Mouse (Mus musculus): ENCODE measurements around the gene Gm5286. TPM values are rescaled to one million over a fixed set of nuclear protein-coding genes. Genes with fewer than 3 reads are reported as not detected.

The Gm5286 gene
- polyA plus RNA-seq (2014; fragmentation: Illumina TruSeq; extraction: RNeasy Lipid Tissue Mini Kit (QIAGEN cat#74804); ENCODE audit: low read depth, low replicate concordance) = not detected

DNA sequence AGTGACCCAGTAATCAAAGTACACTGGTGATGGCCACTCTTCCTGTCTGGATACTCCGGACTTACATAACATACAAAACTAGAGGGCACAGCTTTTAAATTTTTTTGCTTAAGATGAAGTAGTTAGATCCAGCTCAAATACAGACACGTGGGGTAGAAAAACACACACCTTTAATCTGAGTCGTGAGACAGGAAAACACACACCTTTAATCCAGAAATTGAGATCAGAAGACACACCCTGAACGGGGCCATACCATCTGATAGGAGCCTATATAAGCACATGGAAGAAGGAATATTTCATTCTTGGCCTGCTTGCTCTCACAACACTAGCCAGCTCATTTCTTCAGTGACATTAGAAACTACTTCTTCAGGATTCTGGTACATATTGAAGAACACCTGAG is at the start of gene Gm5286:
Gm5286 (plus strand) TSS at position 301 of the 400 bp plus-strand sequence.

DNA sequence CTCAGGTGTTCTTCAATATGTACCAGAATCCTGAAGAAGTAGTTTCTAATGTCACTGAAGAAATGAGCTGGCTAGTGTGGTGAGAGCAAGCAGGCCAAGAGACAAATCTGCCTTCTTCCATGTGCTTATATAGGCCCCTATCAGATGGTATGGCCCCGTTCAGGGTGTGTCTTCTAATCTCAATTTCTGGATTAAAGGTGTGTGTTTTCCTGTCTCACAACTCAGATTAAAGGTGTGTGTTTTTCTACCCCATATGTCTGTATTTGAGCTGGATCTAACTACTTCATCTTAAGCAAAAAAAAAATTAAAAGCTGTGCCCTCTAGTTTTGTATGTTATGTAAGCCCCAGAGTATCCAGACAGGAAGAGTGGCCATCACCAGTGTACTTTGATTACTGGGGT is 18.4 kb upstream of the Gm5286 start, which contains the start of gene Gm10696:
Gm10696 (minus strand) TSS at position 101 of the 400 bp plus-strand sequence.

Other genes starting within 250 kb of the Gm5286 start
- not detected for gene Tdpoz5, start 235.4 kb upstream of the Gm5286 start, polyA plus RNA-seq (2014; fragmentation: Illumina TruSeq; extraction: RNeasy Lipid Tissue Mini Kit (QIAGEN cat#74804); ENCODE audit: low read depth, low replicate concordance)
- not detected for gene Gm9125, start 141.8 kb upstream of the Gm5286 start, polyA plus RNA-seq (2014; fragmentation: Illumina TruSeq; extraction: RNeasy Lipid Tissue Mini Kit (QIAGEN cat#74804); ENCODE audit: low read depth, low replicate concordance)
- not detected for gene Gm10697, start 124.1 kb upstream of the Gm5286 start, polyA plus RNA-seq (2014; fragmentation: Illumina TruSeq; extraction: RNeasy Lipid Tissue Mini Kit (QIAGEN cat#74804); ENCODE audit: low read depth, low replicate concordance)
- gene Gm10696, start 18.5 kb upstream of the Gm5286 start, polyA plus RNA-seq (2014; fragmentation: Illumina TruSeq; extraction: RNeasy Lipid Tissue Mini Kit (QIAGEN cat#74804); ENCODE audit: low read depth, low replicate concordance) = not detected
- gene Gm4778, start 67.3 kb downstream of the Gm5286 start, polyA plus RNA-seq (2014; fragmentation: Illumina TruSeq; extraction: RNeasy Lipid Tissue Mini Kit (QIAGEN cat#74804); ENCODE audit: low read depth, low replicate concordance) = not detected
- gene Them4, start 113.4 kb downstream of the Gm5286 start, polyA plus RNA-seq (2014; fragmentation: Illumina TruSeq; extraction: RNeasy Lipid Tissue Mini Kit (QIAGEN cat#74804); ENCODE audit: low read depth, low replicate concordance) = 64.1 TPM
- not detected for gene Them5, start 145.4 kb downstream of the Gm5286 start, polyA plus RNA-seq (2014; fragmentation: Illumina TruSeq; extraction: RNeasy Lipid Tissue Mini Kit (QIAGEN cat#74804); ENCODE audit: low read depth, low replicate concordance)
- not detected for gene C2cd4d, start 165.7 kb downstream of the Gm5286 start, polyA plus RNA-seq (2014; fragmentation: Illumina TruSeq; extraction: RNeasy Lipid Tissue Mini Kit (QIAGEN cat#74804); ENCODE audit: low read depth, low replicate concordance)
- 18.8 TPM for gene Rorc, start 176.1 kb downstream of the Gm5286 start, polyA plus RNA-seq (2014; fragmentation: Illumina TruSeq; extraction: RNeasy Lipid Tissue Mini Kit (QIAGEN cat#74804); ENCODE audit: low read depth, low replicate concordance)
- not detected for gene Lingo4, start 201.8 kb downstream of the Gm5286 start, polyA plus RNA-seq (2014; fragmentation: Illumina TruSeq; extraction: RNeasy Lipid Tissue Mini Kit (QIAGEN cat#74804); ENCODE audit: low read depth, low replicate concordance)
- gene Tdrkh, start 216.6 kb downstream of the Gm5286 start, polyA plus RNA-seq (2014; fragmentation: Illumina TruSeq; extraction: RNeasy Lipid Tissue Mini Kit (QIAGEN cat#74804); ENCODE audit: low read depth, low replicate concordance) = 8.9 TPM
- gene Mrpl9, start 246.6 kb downstream of the Gm5286 start, polyA plus RNA-seq (2014; fragmentation: Illumina TruSeq; extraction: RNeasy Lipid Tissue Mini Kit (QIAGEN cat#74804); ENCODE audit: low read depth, low replicate concordance) = 53.4 TPM
- gene Oaz3, start 247.2 kb downstream of the Gm5286 start, polyA plus RNA-seq (2014; fragmentation: Illumina TruSeq; extraction: RNeasy Lipid Tissue Mini Kit (QIAGEN cat#74804); ENCODE audit: low read depth, low replicate concordance) = not detected

Measured in kidney, adult 10 weeks (tissue).